Mouse (Mus musculus) intestine, postnatal 0 days (tissue): Measurements from ENCODE around the gene Ammecr1. TPM values are rescaled to one million over a fixed set of nuclear protein-coding genes. Genes with fewer than 3 reads are reported as not detected.

Source experiments
- ATAC-seq: fragments of 200-750 bp; cut with Nextera tagmentation; 2 replicates; pipeline ENCODE4 v1.8.0; 2017; ENCODE audit warnings: mild to moderate bottlenecking, moderate TSS enrichment, moderate library complexity
- H3K27ac ChIP-seq: fragments of 300-500 bp; sonication (generic); 2 replicates; pipeline ENCODE4 v1.5.1; 2014; ENCODE audit warnings: mild to moderate bottlenecking, low read depth, low read length, moderate library complexity
- H3K27me3 ChIP-seq: fragments of 300-500 bp; sonication (generic); replicated peaks from 2 replicates; pipeline ENCODE4 v1.6.1; 2014; ENCODE audit warnings: low read length, mixed read lengths; ENCODE audit not compliant: control insufficient read depth, insufficient read depth
- H3K36me3 ChIP-seq: fragments of 300-500 bp; sonication (generic); 2 replicates; pipeline ENCODE4 v1.6.1; 2014; ENCODE audit warnings: mild to moderate bottlenecking, moderate library complexity; ENCODE audit not compliant: control insufficient read depth, insufficient read depth
- H3K4me1 ChIP-seq: fragments of 300-500 bp; sonication (generic); replicated peaks from 2 replicates; pipeline ENCODE4 v1.6.1; 2014; ENCODE audit warnings: antibody characterized with exemption, low read length, mixed read lengths; ENCODE audit not compliant: control insufficient read depth, insufficient read depth
- H3K4me2 ChIP-seq: fragments of 300-500 bp; sonication (generic); replicated peaks from 2 replicates; pipeline ENCODE4 v1.6.1; 2014; ENCODE audit warnings: low read depth, mild to moderate bottlenecking, moderate library complexity
- H3K4me3 ChIP-seq: fragments of 300-500 bp; sonication (generic); 2 replicates; pipeline ENCODE4 v1.5.1; 2014; ENCODE audit warnings: low read depth, low read length
- H3K9ac ChIP-seq: fragments of 300-500 bp; sonication (generic); 2 replicates; pipeline ENCODE4 v1.6.1; 2014; ENCODE audit warnings: mild to moderate bottlenecking, low read depth, low read length
- H3K9me3 ChIP-seq: fragments of 300-500 bp; sonication (generic); 2 replicates; pipeline ENCODE4 v1.6.1; 2016; ENCODE audit warnings: mixed run types; ENCODE audit not compliant: control insufficient read depth
- CTCF ChIP-seq: sonication (generic); IDR thresholded peaks from 2 replicates; pipeline ENCODE4 v1.5.1; 2016; ENCODE audit warnings: low read depth, mild to moderate bottlenecking, control low read depth, antibody characterized with exemption, moderate library complexity
- WGBS: fragments of 180-500 bp; shearing (Covaris S2); extraction: QIAGEN DNeasy Blood & Tissue Kit; methylation state at CpG from one replicate; pipeline ENCODE4 v1.1.7; 2014; 5-methylcytosine and 5-hydroxymethylcytosine counted together
- polyA plus RNA-seq: library from polyadenylated mRNA; unstranded; fragments of >200 nt; fragmentation: Nextera tagmentation; extraction: Ambion mirVana; gene quantifications from 2 replicates; pipeline ENCODE4 v1.2.1, GENCODE M21; 2015

Ammecr1 gene
- polyA plus RNA-seq, 1 experiment from 2014 or later: 4.0 TPM

DNA sequence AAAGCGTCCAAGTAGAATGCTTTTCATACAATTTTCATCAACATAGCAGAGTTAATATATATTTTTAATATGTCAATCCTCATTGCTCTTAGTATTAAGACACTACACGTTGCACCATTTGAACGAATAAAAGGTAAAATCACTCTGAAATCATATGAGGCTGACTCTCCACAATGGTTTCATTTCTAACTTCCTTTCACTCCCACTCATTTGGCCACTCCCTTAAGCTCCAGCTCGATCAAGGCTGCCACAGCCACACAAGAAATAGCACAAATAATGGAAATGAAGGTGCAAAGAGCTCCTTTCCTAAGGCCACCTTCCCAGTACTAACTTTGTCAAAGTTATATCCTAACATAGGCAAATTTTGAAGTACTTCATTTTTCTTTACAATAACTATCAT is 38.1 kb downstream of the Ammecr1 start:
- Histone ChIP-seq H3K27me3 (no peaks in the 10 kb centered on the region), H3K4me1 (no peaks in the 10 kb centered on the region), H3K4me3 (no peak overlapping the region), H3K4me2 (no peak overlapping the region), H3K9me3 (no peaks in the 10 kb centered on the region), H3K27ac (no peak overlapping the region), H3K36me3 (no peaks in the 10 kb centered on the region), H3K9ac (no peak overlapping the region)
- no peak for TF ChIP-seq CTCF
- ATAC-seq: no peak
- 58% methylated on average over 4 of the region's 4 CpGs for WGBS

- H3K4me2 ChIP-seq: no peak overlapping the region
- no peak overlapping the region for H3K4me3 ChIP-seq
- H3K4me1 ChIP-seq: no peaks in the 10 kb centered on the region
- WGBS: 55% methylated on average over 3 of the region's 3 CpGs
- no peak overlapping the region for H3K27ac ChIP-seq
- no peaks in the 10 kb centered on the region for H3K36me3 ChIP-seq
- no peak for ATAC-seq
- no peaks in the 10 kb centered on the region for H3K9me3 ChIP-seq
- no peak overlapping the region for H3K9ac ChIP-seq
- H3K27me3 ChIP-seq: no peaks in the 10 kb centered on the region
- TF ChIP-seq CTCF: no peak
Measured at GRCm38 (mm10) chrX:142917394-142917793, 49.1 kb downstream of the Ammecr1 start.

GRCm38 (mm10) chrX:142916719-142917118 is 49.8 kb downstream of the Ammecr1 start:
- H3K4me2 ChIP-seq: no peak overlapping the region
- H3K27ac ChIP-seq: no peak overlapping the region
- no peaks in the 10 kb centered on the region for H3K4me1 ChIP-seq
- TF ChIP-seq CTCF: no peak
- no peak overlapping the region for H3K4me3 ChIP-seq
- no peaks in the 10 kb centered on the region for H3K27me3 ChIP-seq
- no peaks in the 10 kb centered on the region for H3K36me3 ChIP-seq
- ATAC-seq: no peak
- H3K9ac ChIP-seq: no peak overlapping the region
- no peaks in the 10 kb centered on the region for H3K9me3 ChIP-seq
- 68% methylated on average over 4 of the region's 4 CpGs for WGBS

- no peak for ATAC-seq
- Histone ChIP-seq H3K9me3 (no peaks in the 10 kb centered on the region), H3K27me3 (no peaks in the 10 kb centered on the region), H3K9ac (no peak overlapping the region), H3K4me2 (no peak overlapping the region), H3K27ac (no peak overlapping the region), H3K4me1 (no peaks in the 10 kb centered on the region), H3K4me3 (no peak overlapping the region), H3K36me3 (no peaks in the 10 kb centered on the region)
- TF ChIP-seq CTCF: no peak
Measured at GRCm38 (mm10) chrX:142914208-142914607, 52.3 kb downstream of the Ammecr1 start.

DNA sequence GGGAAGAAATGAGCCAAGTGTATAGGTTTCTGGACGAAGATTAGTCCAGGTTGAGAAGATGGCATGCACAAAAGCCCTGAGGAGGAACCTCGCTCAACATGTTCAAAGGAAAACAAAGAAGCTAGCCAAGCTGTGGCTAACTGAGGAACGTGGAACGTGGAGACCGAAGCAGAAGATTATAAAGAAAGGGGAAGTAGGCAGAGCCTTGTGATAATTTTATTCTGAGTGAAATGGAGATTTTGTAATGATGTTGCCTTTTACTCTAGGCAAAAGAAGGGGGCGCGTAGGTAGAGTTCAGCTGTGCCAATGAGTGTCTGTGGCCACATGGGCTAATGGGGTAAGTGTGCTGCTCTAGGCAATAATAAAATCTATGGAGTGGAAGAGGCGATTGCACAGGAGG is 62.7 kb downstream of the Ammecr1 start:
- Histone ChIP-seq H3K9ac (no peak overlapping the region), H3K27ac (no peak overlapping the region), H3K4me2 (no peak overlapping the region), H3K36me3 (no peaks in the 10 kb centered on the region), H3K4me1 (no peaks in the 10 kb centered on the region), H3K4me3 (no peak overlapping the region), H3K9me3 (no peaks in the 10 kb centered on the region), H3K27me3 (no peaks in the 10 kb centered on the region)
- ATAC-seq: no peak
- no peak for TF ChIP-seq CTCF
- WGBS: 88% methylated on average over 8 of the region's 8 CpGs

DNA sequence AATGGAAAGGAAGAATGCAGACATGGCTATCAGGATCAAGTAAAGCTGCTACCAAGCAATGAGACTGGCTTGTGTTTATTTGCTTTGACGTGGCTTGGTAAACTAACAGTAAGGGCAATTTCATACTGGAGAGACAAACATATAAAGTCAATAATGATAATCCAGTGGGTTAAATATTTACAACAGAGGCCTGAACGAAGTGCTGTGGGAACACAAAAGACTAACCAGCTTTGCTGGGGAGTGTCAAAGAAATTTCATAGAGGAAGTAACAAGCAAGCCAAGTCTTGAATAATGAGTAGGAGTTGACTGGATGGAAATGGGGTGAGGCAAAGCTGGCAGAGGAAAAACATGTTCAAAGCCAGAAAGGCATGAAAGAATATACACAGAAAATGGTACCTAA is 63.9 kb downstream of the Ammecr1 start:
- 39% methylated on average over 2 of the region's 2 CpGs for WGBS
- no peak for TF ChIP-seq CTCF
- Histone ChIP-seq H3K4me3 (no peak overlapping the region), H3K9me3 (no peaks in the 10 kb centered on the region), H3K36me3 (no peaks in the 10 kb centered on the region), H3K4me2 (no peak overlapping the region), H3K9ac (no peak overlapping the region), H3K4me1 (no peaks in the 10 kb centered on the region), H3K27me3 (no peaks in the 10 kb centered on the region), H3K27ac (no peak overlapping the region)
- ATAC-seq: peak; percentile 33; the same call in 1 of the 2 replicates

GRCm38 (mm10) chrX:142901915-142902314 is 64.6 kb downstream of the Ammecr1 start:
- Histone ChIP-seq H3K36me3 (no peaks in the 10 kb centered on the region), H3K4me2 (no peak overlapping the region), H3K9me3 (no peaks in the 10 kb centered on the region), H3K4me1 (no peaks in the 10 kb centered on the region), H3K27ac (no peak overlapping the region), H3K9ac (no peak overlapping the region), H3K27me3 (no peaks in the 10 kb centered on the region), H3K4me3 (no peak overlapping the region)
- 71% methylated on average over 4 of the region's 4 CpGs for WGBS
- no peak for TF ChIP-seq CTCF
- no peak for ATAC-seq
